Mouse (Mus musculus) lung, adult 2 months (tissue): ENCODE results near the gene Rybp.

Experiments used
- CTCF ChIP-seq: fragments of 200-500 bp; IDR thresholded peaks from 2 replicates; pipeline ENCODE4 v1.5.1; 2011; ENCODE audit warnings: mild to moderate bottlenecking, low read length, control low read depth; ENCODE audit not compliant: insufficient read depth
- POLR2A ChIP-seq: fragments of 200-500 bp; IDR thresholded peaks from 2 replicates; pipeline ENCODE4 v1.6.1; 2011; ENCODE audit warnings: low read depth, mild to moderate bottlenecking, control low read depth, low read length, borderline replicate concordance; ENCODE audit errors: extremely low read depth

GRCm38 (mm10) chr6:100210517-100210916, 76.8 kb downstream of the Rybp start:
- no peak for TF ChIP-seq CTCF
- TF ChIP-seq POLR2A, result no peak
